ENCODE assay signal across 16 mouse cellular contexts in genomic region chr19:29514130-29514529, GRCm38 (mm10).
"Had no signal": no experiment of that assay in that cellular context is flagged by ENCODE, and none has a peak within 500 bp of the region (broad histone marks: within the 10 kb centered on the region; RNA-seq: fewer than 3 reads in every experiment).

No protein-coding gene starts in this region.

- H3K4me1 ChIP-seq: lung, embryonic 15.5 days; midbrain, embryonic 13.5 days; midbrain, embryonic 15.5 days; neural tube, embryonic 13.5 days; neural tube, embryonic 15.5 days had no signal

- H3K4me3 ChIP-seq: lung, embryonic 15.5 days; megakaryocyte, embryonic 14.5 days; midbrain, embryonic 13.5 days; midbrain, embryonic 15.5 days; neural tube, embryonic 13.5 days; neural tube, embryonic 15.5 days had no signal

- H3K9ac ChIP-seq: liver, embryonic 14.5 days; lung, embryonic 15.5 days; midbrain, embryonic 13.5 days; midbrain, embryonic 15.5 days; neural tube, embryonic 13.5 days; neural tube, embryonic 15.5 days had no signal

- H3K9me3 ChIP-seq: lung, embryonic 15.5 days; midbrain, embryonic 15.5 days; neural tube, embryonic 15.5 days had no signal

- H3K27me3 ChIP-seq: lung, embryonic 15.5 days; midbrain, embryonic 13.5 days; midbrain, embryonic 15.5 days; neural tube, embryonic 13.5 days; neural tube, embryonic 15.5 days had no signal

- ATAC-seq: lung, postnatal 0 days; midbrain, embryonic 13.5 days; midbrain, embryonic 15.5 days had no signal

- DNase-seq: lung, adult 2 months; lung, postnatal 14 days; lung, postnatal 36 days; right cerebral cortex, postnatal 14 days; thymus, adult 18-20 months; thymus, postnatal 14 days; thymus, postnatal 36 days had no signal

- H3K27ac ChIP-seq: liver, embryonic 14.5 days; lung, embryonic 15.5 days; macrophage; midbrain, embryonic 13.5 days; midbrain, embryonic 15.5 days; neural tube, embryonic 13.5 days; neural tube, embryonic 15.5 days had no signal

- H3K4me2 ChIP-seq: lung, embryonic 15.5 days; midbrain, embryonic 13.5 days; midbrain, embryonic 15.5 days; neural tube, embryonic 13.5 days; neural tube, embryonic 15.5 days had no signal

- H3K36me3 ChIP-seq: lung, embryonic 15.5 days; midbrain, embryonic 13.5 days; midbrain, embryonic 15.5 days; neural tube, embryonic 13.5 days; neural tube, embryonic 15.5 days had no signal
